Mouse (Mus musculus) bone marrow, adult 2 months (tissue): ENCODE measurements around the gene Megf11.

ENCODE experiments used
- CTCF ChIP-seq: fragments of 200-500 bp; IDR thresholded peaks from 2 replicates; pipeline ENCODE4 v1.5.1; 2011; ENCODE audit warnings: low read length, control low read depth; ENCODE audit not compliant: control insufficient read depth, insufficient read depth
- POLR2A ChIP-seq: fragments of 200-500 bp; IDR thresholded peaks from 2 replicates; pipeline ENCODE4 v1.6.1; 2011; ENCODE audit warnings: low read depth, mild to moderate bottlenecking, control low read depth, low read length, borderline replicate concordance; ENCODE audit not compliant: control insufficient read depth

DNA sequence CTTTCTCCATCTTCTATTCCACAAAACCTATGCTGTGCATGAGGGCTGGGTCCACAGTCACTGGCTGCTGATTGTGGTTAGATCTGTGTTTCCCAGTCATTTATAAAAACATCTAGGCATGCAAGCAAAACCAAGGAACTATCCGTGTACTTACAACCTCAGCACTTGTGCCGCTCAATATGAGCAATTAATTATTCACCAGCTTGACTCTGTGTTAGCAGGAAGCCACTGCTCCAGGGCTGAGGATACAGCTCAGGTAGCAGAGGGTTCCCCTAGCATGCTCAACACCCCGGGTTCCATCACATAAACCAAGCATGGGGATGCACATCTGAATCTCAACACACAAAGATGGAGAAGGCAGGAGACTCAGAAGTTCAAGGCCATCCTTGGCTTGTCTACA is 233.0 kb downstream of the Megf11 start:
- TF ChIP-seq CTCF (no peak), POLR2A (no peak)
